Mouse (Mus musculus) stomach, embryonic 16.5 days (tissue): ENCODE measurements around the gene Bend7. TPM values are rescaled to one million over a fixed set of nuclear protein-coding genes. Genes with fewer than 3 reads are reported as not detected.
A peak's percentile ranks its signal among the peaks of the same experiment; 100 is the strongest.

Experiments used
- ATAC-seq: fragments of 200-750 bp; cut with Nextera tagmentation; 2 replicates; pipeline ENCODE4 v1.8.0; 2017; ENCODE audit warnings: moderate number of reproducible peaks, moderate TSS enrichment; ENCODE audit not compliant: insufficient read depth, low FRiP score
- H3K27ac ChIP-seq: fragments of 300-500 bp; sonication (generic); 2 replicates; pipeline ENCODE4 v1.5.1; 2014; ENCODE audit warnings: low read length
- H3K27me3 ChIP-seq: fragments of 300-500 bp; sonication (generic); 2 replicates; pipeline ENCODE4 v1.6.1; 2014; ENCODE audit warnings: low read length, control low read depth, mixed read lengths; ENCODE audit not compliant: control insufficient read depth, insufficient read depth
- H3K36me3 ChIP-seq: fragments of 300-500 bp; sonication (generic); 2 replicates; pipeline ENCODE4 v1.6.1; 2014; ENCODE audit warnings: low read length; ENCODE audit not compliant: control insufficient read depth, insufficient read depth
- H3K4me1 ChIP-seq: fragments of 300-500 bp; sonication (generic); 2 replicates; pipeline ENCODE4 v1.6.1; 2014; ENCODE audit warnings: low read length, control low read depth, mixed read lengths; ENCODE audit not compliant: control insufficient read depth, insufficient read depth
- H3K4me2 ChIP-seq: fragments of 300-500 bp; sonication (generic); 2 replicates; pipeline ENCODE4 v1.6.1; 2014; ENCODE audit warnings: low read depth, low read length, mixed read lengths
- H3K4me3 ChIP-seq: fragments of 300-500 bp; sonication (generic); replicated peaks from 2 replicates; pipeline ENCODE4 v1.5.1; 2014; ENCODE audit warnings: mild to moderate bottlenecking, low read length
- H3K9ac ChIP-seq: fragments of 300-500 bp; sonication (generic); 2 replicates; pipeline ENCODE4 v1.6.1; 2014; ENCODE audit warnings: low read length
- H3K9me3 ChIP-seq: fragments of 300-500 bp; sonication (generic); replicated peaks from 2 replicates; pipeline ENCODE4 v1.6.1; 2016; ENCODE audit warnings: low read length, control low read depth; ENCODE audit not compliant: control insufficient read depth
- WGBS: fragments of 180-500 bp; shearing (Covaris S2); extraction: QIAGEN DNeasy Blood & Tissue Kit; methylation state at CpG from one replicate; pipeline ENCODE4 v1.1.7; 2014; 5-methylcytosine and 5-hydroxymethylcytosine counted together
- polyA plus RNA-seq: library from polyadenylated mRNA; unstranded; fragments of >200 nt; fragmentation: Nextera tagmentation; extraction: Ambion mirVana; gene quantifications from 2 replicates; pipeline ENCODE4 v1.2.1, GENCODE M21; 2015

The Bend7 gene
- polyA plus RNA-seq, 1 experiment from 2014 or later = 3.6 TPM

GRCm38 (mm10) chr2:4791646-4792045, 74.0 kb downstream of the Bend7 start:
- Histone ChIP-seq H3K9me3 (no peaks in the 10 kb centered on the region), H3K27me3 (no peaks in the 10 kb centered on the region), H3K4me3 (no peak overlapping the region), H3K27ac (no peak overlapping the region), H3K4me2 (no peak overlapping the region), H3K9ac (no peak overlapping the region), H3K4me1 (no peaks in the 10 kb centered on the region), H3K36me3 (no peaks in the 10 kb centered on the region)
- no peak for ATAC-seq
- 76% methylated on average over 8 of the region's 8 CpGs for WGBS

- no peaks in the 10 kb centered on the region for H3K27me3 ChIP-seq
- H3K9ac ChIP-seq = no peak overlapping the region
- ATAC-seq = no peak
- H3K27ac ChIP-seq = no peak overlapping the region
- 85% methylated on average over 4 of the region's 4 CpGs for WGBS
- no peaks in the 10 kb centered on the region for H3K4me1 ChIP-seq
- no peaks in the 10 kb centered on the region for H3K36me3 ChIP-seq
- H3K4me3 ChIP-seq = no peak overlapping the region
- H3K9me3 ChIP-seq = no peaks in the 10 kb centered on the region
- no peak overlapping the region for H3K4me2 ChIP-seq
Measured at GRCm38 (mm10) chr2:4792554-4792953, 74.9 kb downstream of the Bend7 start.

GRCm38 (mm10) chr2:4802395-4803176, 85.0 kb downstream of the Bend7 start:
- ATAC-seq = no peak; the same call in 1 of the 2 replicates
- Histone ChIP-seq H3K27ac (0 out of 2 replicates have a peak overlapping the region, but pooled peaks have one; percentile 12), H3K9ac (no peak overlapping the region), H3K36me3 (no peaks in the 10 kb centered on the region), H3K4me3 (no peak overlapping the region), H3K27me3 (no peaks in the 10 kb centered on the region), H3K9me3 (no peaks in the 10 kb centered on the region), H3K4me1 (no peaks in the 10 kb centered on the region; the same call in 1 of the 2 replicates), H3K4me2 (peak overlapping the region; percentile 24; the same call in 1 of the 2 replicates)
- 51% methylated on average over 18 of the region's 18 CpGs for WGBS

- Histone ChIP-seq H3K36me3 (no peaks in the 10 kb centered on the region), H3K4me2 (no peak overlapping the region), H3K27ac (no peak overlapping the region), H3K4me1 (no peaks in the 10 kb centered on the region), H3K9ac (no peak overlapping the region), H3K9me3 (no peaks in the 10 kb centered on the region), H3K27me3 (no peaks in the 10 kb centered on the region), H3K4me3 (no peak overlapping the region)
- 60% methylated on average over 5 of the region's 5 CpGs for WGBS
- no peak for ATAC-seq
Measured at GRCm38 (mm10) chr2:4816308-4816707, 98.7 kb downstream of the Bend7 start.

GRCm38 (mm10) chr2:4817678-4818077, 100.0 kb downstream of the Bend7 start:
- WGBS = 5% methylated on average over 10 of the region's 10 CpGs
- Histone ChIP-seq H3K9ac (no peak overlapping the region), H3K27ac (no peak overlapping the region), H3K9me3 (no peaks in the 10 kb centered on the region), H3K27me3 (no peaks in the 10 kb centered on the region), H3K36me3 (no peaks in the 10 kb centered on the region), H3K4me2 (no peak overlapping the region), H3K4me1 (no peaks in the 10 kb centered on the region), H3K4me3 (no peak overlapping the region)
- 0 out of 2 replicates have a peak, but pooled peaks have one; percentile 17 for ATAC-seq

- H3K27me3 ChIP-seq = no peaks in the 10 kb centered on the region
- no peak overlapping the region for H3K9ac ChIP-seq
- H3K4me2 ChIP-seq = no peak overlapping the region
- H3K4me1 ChIP-seq = no peaks in the 10 kb centered on the region
- H3K27ac ChIP-seq = no peak overlapping the region
- no peak overlapping the region for H3K4me3 ChIP-seq
- no peak for ATAC-seq
- WGBS = 72% methylated on average over 3 of the region's 3 CpGs
- H3K36me3 ChIP-seq = no peaks in the 10 kb centered on the region
- H3K9me3 ChIP-seq = no peaks in the 10 kb centered on the region
Measured at GRCm38 (mm10) chr2:4820230-4820629, 102.6 kb downstream of the Bend7 start.

GRCm38 (mm10) chr2:4824067-4824466, 106.4 kb downstream of the Bend7 start:
- no peak overlapping the region for H3K9ac ChIP-seq
- no peaks in the 10 kb centered on the region for H3K36me3 ChIP-seq
- no peak overlapping the region for H3K4me2 ChIP-seq
- H3K4me3 ChIP-seq = no peak overlapping the region
- no peak overlapping the region for H3K27ac ChIP-seq
- H3K9me3 ChIP-seq = no peaks in the 10 kb centered on the region
- ATAC-seq = peak; percentile 72; the same call in 1 of the 2 replicates
- WGBS = 53% methylated on average over 9 of the region's 9 CpGs
- no peaks in the 10 kb centered on the region; the same call in 1 of the 2 replicates for H3K4me1 ChIP-seq
- H3K27me3 ChIP-seq = no peaks in the 10 kb centered on the region

GRCm38 (mm10) chr2:4828032-4828431, 110.4 kb downstream of the Bend7 start:
- H3K36me3 ChIP-seq = no peaks in the 10 kb centered on the region
- 70% methylated on average over 5 of the region's 5 CpGs for WGBS
- H3K4me2 ChIP-seq = no peak overlapping the region
- H3K27ac ChIP-seq = no peak overlapping the region
- H3K4me3 ChIP-seq = no peak overlapping the region
- no peak for ATAC-seq
- no peak overlapping the region for H3K9ac ChIP-seq
- peaks cover 4% of the 10 kb centered on the region; the same call in 1 of the 2 replicates for H3K4me1 ChIP-seq
- no peaks in the 10 kb centered on the region for H3K27me3 ChIP-seq
- H3K9me3 ChIP-seq = no peaks in the 10 kb centered on the region

- no peak for ATAC-seq
- Histone ChIP-seq H3K36me3 (no peaks in the 10 kb centered on the region), H3K4me2 (no peak overlapping the region), H3K9ac (no peak overlapping the region), H3K27me3 (no peaks in the 10 kb centered on the region), H3K27ac (peak overlapping the region; percentile 63; the same call in 1 of the 2 replicates), H3K4me3 (no peak overlapping the region), H3K9me3 (no peaks in the 10 kb centered on the region), H3K4me1 (peaks cover 4% of the 10 kb centered on the region; the same call in 1 of the 2 replicates)
- WGBS = 79% methylated on average over 6 of the region's 6 CpGs
Measured at GRCm38 (mm10) chr2:4828446-4828997, 110.9 kb downstream of the Bend7 start.
